In genomic region chr4:154948066-154948939, GRCm38 (mm10) we compare ENCODE assay signal across 10 mouse cellular contexts. TPM values are rescaled to one million over a fixed set of nuclear protein-coding genes. Genes with fewer than 3 reads are reported as not detected.
DNase-seq lines count a peak whose midpoint lies in the region; ATAC-seq lines count a peak whose summit lies in the region.
"Had no signal": no experiment of that assay in that cellular context is flagged by ENCODE, and none has a peak within 500 bp of the region (broad histone marks: within the 10 kb centered on the region; RNA-seq: fewer than 3 reads in every experiment).

No protein-coding gene starts in this region.

- 39% methylated on average over 14 of the region's 14 CpGs for WGBS in hindbrain, embryonic 13.5 days
- WGBS in liver, embryonic 11.5 days = 51% methylated on average over 14 of the region's 14 CpGs
- 57% methylated on average over 14 of the region's 14 CpGs for WGBS in heart, embryonic 12.5 days

- H3K27ac ChIP-seq in hindbrain, embryonic 13.5 days = peak overlapping the region; percentile 80
- H3K27ac ChIP-seq in liver, embryonic 11.5 days (ENCODE audit: low read depth, low read length) = no peak overlapping the region
- no peak overlapping the region for H3K27ac ChIP-seq in heart, embryonic 12.5 days (ENCODE audit: poor library complexity, severe bottlenecking)

- H3K9me3 ChIP-seq in hindbrain, embryonic 13.5 days = no peaks in the 10 kb centered on the region
- H3K9me3 ChIP-seq in liver, embryonic 11.5 days (ENCODE audit: control insufficient read depth, low read length) = no peaks in the 10 kb centered on the region
- no peaks in the 10 kb centered on the region for H3K9me3 ChIP-seq in heart, embryonic 12.5 days (replicated peaks)

- peaks cover 24% of the 10 kb centered on the region for H3K27me3 ChIP-seq in hindbrain, embryonic 13.5 days
- peaks cover 55% of the 10 kb centered on the region for H3K27me3 ChIP-seq in liver, embryonic 11.5 days (replicated peaks; ENCODE audit: control insufficient read depth, insufficient read depth, low read length)
- peaks cover 52% of the 10 kb centered on the region for H3K27me3 ChIP-seq in heart, embryonic 12.5 days (replicated peaks)

- no peaks in the 10 kb centered on the region for H3K36me3 ChIP-seq in hindbrain, embryonic 13.5 days
- H3K36me3 ChIP-seq in liver, embryonic 11.5 days (ENCODE audit: control insufficient read depth, insufficient read depth, low read length) = no peaks in the 10 kb centered on the region
- H3K36me3 ChIP-seq in heart, embryonic 12.5 days = no peaks in the 10 kb centered on the region

- peak; percentile 53 for DNase-seq in urinary bladder, postnatal 14 days (ENCODE audit: low spot score)
- no peak for DNase-seq in urinary bladder, postnatal 25 days (ENCODE audit: low spot score)
- DNase-seq in lung, postnatal 36 days = peak; percentile 75
- DNase-seq in testis, postnatal 10 days (ENCODE audit: low spot score) = no peak
- DNase-seq in liver, embryonic 11.5 days (ENCODE audit: low spot score) = no peak
- DNase-seq: gastrocnemius, postnatal 36 days; kidney, postnatal 14 days had no signal

- H3K4me2 ChIP-seq in hindbrain, embryonic 13.5 days = peak overlapping the region; percentile 21; the same call in 1 of the 2 replicates
- H3K4me2 ChIP-seq in liver, embryonic 11.5 days = no peak overlapping the region
- H3K4me2 ChIP-seq in heart, embryonic 12.5 days = no peak overlapping the region

- no peak overlapping the region for H3K9ac ChIP-seq in hindbrain, embryonic 13.5 days
- H3K9ac ChIP-seq in liver, embryonic 11.5 days (ENCODE audit: low read depth, low read length) = no peak overlapping the region
- H3K9ac ChIP-seq in heart, embryonic 12.5 days = no peak overlapping the region

- no peak overlapping the region for H3K4me3 ChIP-seq in hindbrain, embryonic 13.5 days
- no peak overlapping the region for H3K4me3 ChIP-seq in liver, embryonic 11.5 days (ENCODE audit: low read depth, low read length)
- no peak overlapping the region for H3K4me3 ChIP-seq in heart, embryonic 12.5 days

- ATAC-seq in hindbrain, embryonic 13.5 days (ENCODE audit: low FRiP score) = peak; percentile 66
- no peak for ATAC-seq in liver, embryonic 11.5 days (replicated peaks; ENCODE audit: low FRiP score)
- ATAC-seq in heart, embryonic 12.5 days (ENCODE audit: insufficient number of reproducible peaks, low FRiP score) = no peak
- ATAC-seq: Patski had no signal

- peaks cover 55% of the 10 kb centered on the region for H3K4me1 ChIP-seq in hindbrain, embryonic 13.5 days (replicated peaks)
- no peaks in the 10 kb centered on the region for H3K4me1 ChIP-seq in liver, embryonic 11.5 days (replicated peaks; ENCODE audit: control insufficient read depth, insufficient read depth, low read length)
- 0 out of 2 replicates have a peak, but pooled peaks cover 11% of the 10 kb centered on the region for H3K4me1 ChIP-seq in heart, embryonic 12.5 days (replicated peaks)

RNA-seq across cellular contexts. Expression of gene Hes5, which starts 12.4 kb away (rescaled TPM):
- 154 and 185 TPM in 2 replicates for polyA plus RNA-seq in hindbrain, embryonic 13.5 days (2015; fragmentation: Nextera tagmentation; extraction: Ambion mirVana)
- polyA plus RNA-seq in liver, embryonic 11.5 days (2014; fragmentation: Nextera tagmentation; extraction: Ambion mirVana) = 0.63 TPM in 1 of 2 replicates, not detected in the other
- polyA plus RNA-seq in heart, embryonic 12.5 days (2016; fragmentation: Nextera tagmentation; extraction: Ambion mirVana) = 0.70 TPM in 1 of 2 replicates, not detected in the other
- polyA plus RNA-seq: Patski had no signal

RNA-seq across cellular contexts. Expression of gene Pank4, which starts 15.6 kb away (rescaled TPM):
- polyA plus RNA-seq in hindbrain, embryonic 13.5 days (2015; fragmentation: Nextera tagmentation; extraction: Ambion mirVana) = 37.4 and 38.1 TPM in 2 replicates
- 44.2 and 47.2 TPM in 2 replicates for polyA plus RNA-seq in liver, embryonic 11.5 days (2014; fragmentation: Nextera tagmentation; extraction: Ambion mirVana)
- polyA plus RNA-seq in heart, embryonic 12.5 days (2016; fragmentation: Nextera tagmentation; extraction: Ambion mirVana) = 45.7 and 46.2 TPM in 2 replicates

RNA-seq across cellular contexts. Expression of gene Tnfrsf14, which starts 19.9 kb away (rescaled TPM):
- 0.22 and 0.25 TPM in 2 replicates for polyA plus RNA-seq in hindbrain, embryonic 13.5 days (2015; fragmentation: Nextera tagmentation; extraction: Ambion mirVana)
- 23.1 and 24.4 TPM in 2 replicates for polyA plus RNA-seq in liver, embryonic 11.5 days (2014; fragmentation: Nextera tagmentation; extraction: Ambion mirVana)
- polyA plus RNA-seq in heart, embryonic 12.5 days (2016; fragmentation: Nextera tagmentation; extraction: Ambion mirVana) = 1.8 and 2.9 TPM in 2 replicates

RNA-seq across cellular contexts. Expression of gene Fam213b, which starts 49.4 kb away (rescaled TPM):
- 44.1 and 48.8 TPM in 2 replicates for polyA plus RNA-seq in hindbrain, embryonic 13.5 days (2015; fragmentation: Nextera tagmentation; extraction: Ambion mirVana)
- polyA plus RNA-seq in liver, embryonic 11.5 days (2014; fragmentation: Nextera tagmentation; extraction: Ambion mirVana) = 17.4 and 20.1 TPM in 2 replicates
- 35.8 and 38.5 TPM in 2 replicates for polyA plus RNA-seq in heart, embryonic 12.5 days (2016; fragmentation: Nextera tagmentation; extraction: Ambion mirVana)

Comparison
In these comparisons a context has a peak if more than half of its experiments do, and no peak if none do; other contexts are left out.
1. DNase-seq: peak in urinary bladder, postnatal 14 days (single experiment) and lung, postnatal 36 days (single experiment); none in urinary bladder, postnatal 25 days (single experiment), testis, postnatal 10 days (single experiment) and liver, embryonic 11.5 days (single experiment).
2. RNA of gene Hes5, which starts 12.4 kb away (polyA plus RNA-seq): 154 to 185 TPM in hindbrain, embryonic 13.5 days; 0.70 TPM in heart, embryonic 12.5 days and 0.63 TPM in liver, embryonic 11.5 days; every median in the first group is over 10 times any median in the second.